Mouse (Mus musculus) midbrain, postnatal 0 days (tissue): Measurements from ENCODE around the gene Arhgef18. TPM values are rescaled to one million over a fixed set of nuclear protein-coding genes. Genes with fewer than 3 reads are reported as not detected.

ENCODE experiments used
- ATAC-seq: fragments of 200-750 bp; cut with Nextera tagmentation; 2 replicates; pipeline ENCODE4 v1.8.0; 2017; ENCODE audit warnings: moderate number of reproducible peaks, mild to moderate bottlenecking, moderate TSS enrichment, moderate library complexity; ENCODE audit not compliant: low FRiP score
- DNase-seq: peaks from one replicate; pipeline ENCODE4 v3.0.0-alpha.2; 2015; ENCODE audit warnings: low spot score
- H3K27ac ChIP-seq: fragments of 300-500 bp; sonication (generic); 2 replicates; pipeline ENCODE4 v1.5.1; 2014; ENCODE audit warnings: low read depth, mild to moderate bottlenecking, low read length, mixed read lengths
- H3K27me3 ChIP-seq: fragments of 300-500 bp; sonication (generic); 2 replicates; pipeline ENCODE4 v1.6.1; 2014; ENCODE audit warnings: low read length, control low read depth, mixed read lengths; ENCODE audit not compliant: insufficient read depth
- H3K36me3 ChIP-seq: fragments of 300-500 bp; sonication (generic); 2 replicates; pipeline ENCODE4 v1.6.1; 2014; ENCODE audit warnings: low read length, control low read depth, mixed read lengths; ENCODE audit not compliant: insufficient read depth
- H3K4me1 ChIP-seq: fragments of 300-500 bp; sonication (generic); 2 replicates; pipeline ENCODE4 v1.6.1; 2014; ENCODE audit warnings: mild to moderate bottlenecking, control low read depth, antibody characterized with exemption, low read length, mixed read lengths; ENCODE audit not compliant: insufficient read depth
- H3K4me2 ChIP-seq: fragments of 300-500 bp; sonication (generic); 2 replicates; pipeline ENCODE4 v1.6.1; 2014; ENCODE audit warnings: low read depth, mild to moderate bottlenecking, low read length, mixed read lengths; ENCODE audit not compliant: poor library complexity, severe bottlenecking
- H3K4me3 ChIP-seq: fragments of 300-500 bp; sonication (generic); 2 replicates; pipeline ENCODE4 v1.5.1; 2014; ENCODE audit warnings: low read depth, mild to moderate bottlenecking, low read length, moderate library complexity
- H3K9ac ChIP-seq: fragments of 300-500 bp; sonication (generic); replicated peaks from 2 replicates; pipeline ENCODE4 v1.6.1; 2014; ENCODE audit warnings: mild to moderate bottlenecking, low read length, moderate library complexity, mixed read lengths; ENCODE audit not compliant: poor library complexity, severe bottlenecking
- H3K9me3 ChIP-seq: fragments of 300-500 bp; sonication (generic); 2 replicates; pipeline ENCODE4 v1.6.1; 2016; ENCODE audit warnings: low read length, control low read depth
- CTCF ChIP-seq: IDR thresholded peaks from 2 replicates; pipeline ENCODE4 v1.5.1; 2016; ENCODE audit warnings: antibody characterized with exemption, mild to moderate bottlenecking
- WGBS: fragments of 180-500 bp; shearing (Covaris S2); extraction: QIAGEN DNeasy Blood & Tissue Kit; methylation state at CpG from one replicate; pipeline ENCODE4 v1.1.7; 2014; 5-methylcytosine and 5-hydroxymethylcytosine counted together
- polyA plus RNA-seq: library from polyadenylated mRNA; unstranded; fragments of >200 nt; fragmentation: Nextera tagmentation; extraction: Ambion mirVana; gene quantifications from 2 replicates; pipeline ENCODE4 v1.2.1, GENCODE M21; 2015
- total RNA-seq: library from RNA; depleted of rRNA; stranded (reverse); fragments of >200 nt; gene quantifications from 2 replicates; pipeline ENCODE4 v1.2.3, GENCODE M21; 2014

Arhgef18 gene
- total and polyA plus RNA-seq, 2 experiments from 2014 or later, result 6.8 to 34.3 TPM

GRCm38 (mm10) chr8:3415661-3416060 is 22.9 kb downstream of the Arhgef18 start:
- no peak for TF ChIP-seq CTCF
- Histone ChIP-seq H3K9ac (no peak overlapping the region), H3K27ac (no peak overlapping the region), H3K4me3 (no peak overlapping the region), H3K9me3 (no peaks in the 10 kb centered on the region), H3K36me3 (no peaks in the 10 kb centered on the region), H3K4me1 (peaks cover 2% of the 10 kb centered on the region; the same call in 1 of the 2 replicates), H3K4me2 (no peak overlapping the region), H3K27me3 (no peaks in the 10 kb centered on the region)
- ATAC-seq, result no peak
- no peak for DNase-seq
- 76% methylated on average over 6 of the region's 6 CpGs for WGBS

- ATAC-seq, result no peak
Observed at GRCm38 (mm10) chr8:3416846-3417245, 24.0 kb downstream of the Arhgef18 start.

GRCm38 (mm10) chr8:3417455-3417854 is 24.6 kb downstream of the Arhgef18 start:
- Histone ChIP-seq H3K27me3 (no peaks in the 10 kb centered on the region), H3K4me3 (no peak overlapping the region), H3K9me3 (no peaks in the 10 kb centered on the region), H3K4me1 (peaks cover 2% of the 10 kb centered on the region; the same call in 1 of the 2 replicates), H3K27ac (no peak overlapping the region), H3K9ac (no peak overlapping the region), H3K36me3 (no peaks in the 10 kb centered on the region), H3K4me2 (no peak overlapping the region)
- 8% methylated on average over 8 of the region's 8 CpGs for WGBS
- peak; percentile 41; the same call in 1 of the 2 replicates for ATAC-seq
- DNase-seq, result no peak
- TF ChIP-seq CTCF, result 0 out of 2 replicates have a peak, but pooled peaks have one; percentile 1

More at GRCm38 (mm10) chr8:3416846-3417245, 24.0 kb downstream of the Arhgef18 start:
- H3K9ac ChIP-seq, result no peak overlapping the region
- DNase-seq, result no peak
- H3K4me3 ChIP-seq, result no peak overlapping the region
- H3K4me2 ChIP-seq, result no peak overlapping the region
- H3K36me3 ChIP-seq, result no peaks in the 10 kb centered on the region
- no peak overlapping the region for H3K27ac ChIP-seq
- no peaks in the 10 kb centered on the region for H3K27me3 ChIP-seq
- TF ChIP-seq CTCF, result no peak
- 35% methylated on average over 4 of the region's 4 CpGs for WGBS
- peaks cover 2% of the 10 kb centered on the region; the same call in 1 of the 2 replicates for H3K4me1 ChIP-seq
- H3K9me3 ChIP-seq, result no peaks in the 10 kb centered on the region

DNA sequence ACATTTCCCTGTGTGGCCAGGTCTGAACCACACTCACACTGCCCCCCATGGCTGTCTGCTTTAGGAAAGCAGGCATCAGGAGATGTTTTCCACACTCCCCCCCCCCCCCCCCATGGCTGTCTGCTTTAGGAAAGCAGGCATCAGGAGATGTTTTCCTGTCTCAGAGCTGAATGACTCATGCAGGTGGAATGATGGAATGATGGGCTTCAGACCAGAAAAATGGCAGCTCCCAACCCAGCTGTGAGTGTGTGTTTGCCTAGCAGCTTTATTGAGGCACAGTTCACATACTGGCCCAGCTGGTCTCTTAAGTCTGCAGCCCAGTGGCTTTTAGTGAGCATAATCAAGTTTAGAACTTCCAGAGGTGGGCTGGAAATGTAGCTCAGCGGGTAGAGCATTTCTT is 25.3 kb downstream of the Arhgef18 start:
- TF ChIP-seq CTCF, result no peak
- 82% methylated on average over 1 of the region's 1 CpGs for WGBS
- H3K36me3 ChIP-seq, result no peaks in the 10 kb centered on the region

DNA sequence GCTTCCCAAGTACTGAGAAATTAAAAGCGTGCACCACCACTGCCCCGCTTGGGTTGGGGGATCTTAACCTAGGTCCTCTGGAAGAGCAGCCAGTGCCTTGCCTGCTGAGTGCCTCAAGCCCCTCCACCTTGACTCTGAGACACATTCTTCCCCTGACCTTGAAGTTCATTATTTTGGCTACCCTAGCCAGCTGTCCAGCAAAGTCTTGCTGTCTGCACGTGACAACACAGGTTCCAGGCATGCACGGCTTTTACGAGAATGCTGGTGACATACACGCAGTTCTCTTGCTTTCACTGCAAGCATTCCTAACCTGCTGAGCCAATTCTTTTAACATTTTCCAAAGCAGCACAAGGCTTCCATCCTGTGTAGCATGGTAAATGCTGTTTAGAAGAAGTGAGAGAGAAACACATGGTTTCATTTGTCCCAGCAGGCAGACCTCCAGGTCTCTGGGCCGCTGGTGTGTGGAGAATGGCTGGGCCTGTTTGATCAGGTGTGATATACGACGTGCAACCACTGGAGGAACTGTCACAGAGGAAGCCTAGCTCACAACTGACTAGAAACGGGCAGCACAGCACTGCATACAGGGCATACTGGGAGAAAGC is 27.4 kb downstream of the Arhgef18 start:
- WGBS, result 84% methylated on average over 10 of the region's 10 CpGs
- no peaks in the 10 kb centered on the region for H3K36me3 ChIP-seq
- no peaks in the 10 kb centered on the region for H3K27me3 ChIP-seq
- H3K9ac ChIP-seq, result no peak overlapping the region
- TF ChIP-seq CTCF, result no peak
- ATAC-seq (no peak), DNase-seq (no peak)
- H3K27ac ChIP-seq, result no peak overlapping the region
- peaks cover 2% of the 10 kb centered on the region; the same call in 1 of the 2 replicates for H3K4me1 ChIP-seq
- no peaks in the 10 kb centered on the region for H3K9me3 ChIP-seq
- H3K4me2 ChIP-seq, result no peak overlapping the region
- no peak overlapping the region for H3K4me3 ChIP-seq

More for the DNA sequence above, 25.3 kb downstream of the Arhgef18 start:
- Histone ChIP-seq H3K9me3 (no peaks in the 10 kb centered on the region), H3K27me3 (no peaks in the 10 kb centered on the region), H3K4me1 (peaks cover 2% of the 10 kb centered on the region; the same call in 1 of the 2 replicates), H3K27ac (no peak overlapping the region), H3K4me2 (no peak overlapping the region), H3K4me3 (no peak overlapping the region), H3K9ac (no peak overlapping the region)
- ATAC-seq, result no peak
- DNase-seq, result no peak

DNA sequence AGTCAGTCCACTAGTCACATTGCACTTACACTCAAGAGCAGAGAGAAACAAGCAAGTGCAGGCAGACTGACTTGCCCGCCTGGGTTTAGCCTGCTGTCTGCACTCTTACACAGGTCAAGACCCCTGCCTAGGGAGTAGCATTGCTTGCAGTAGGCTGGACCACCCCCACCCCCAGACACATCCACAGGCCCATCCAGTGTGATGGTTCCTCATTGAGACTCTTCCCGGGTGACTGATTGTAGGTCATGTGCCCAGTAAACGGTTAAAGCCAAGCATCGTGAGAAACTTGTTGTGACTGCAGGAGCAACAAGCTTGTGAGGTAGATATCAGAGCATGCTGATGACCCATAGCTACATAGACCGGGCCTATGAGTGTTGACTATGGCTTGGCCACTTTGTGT is 28.7 kb downstream of the Arhgef18 start:
- no peak for TF ChIP-seq CTCF
- DNase-seq, result no peak
- Histone ChIP-seq H3K9me3 (no peaks in the 10 kb centered on the region), H3K27ac (no peak overlapping the region), H3K9ac (no peak overlapping the region), H3K27me3 (no peaks in the 10 kb centered on the region), H3K4me2 (no peak overlapping the region), H3K36me3 (no peaks in the 10 kb centered on the region), H3K4me1 (peaks cover 2% of the 10 kb centered on the region; the same call in 1 of the 2 replicates), H3K4me3 (no peak overlapping the region)
- WGBS, result 96% methylated on average over 5 of the region's 5 CpGs
- no peak for ATAC-seq
